Mouse (Mus musculus): ENCODE results near the gene Cars. TPM values are rescaled to one million over a fixed set of nuclear protein-coding genes. Genes with fewer than 3 reads are reported as not detected.
"Not testable (repeated sequence)": the region's sequence is repeated elsewhere in the genome, so short reads cannot be mapped to it uniquely, and the experiment has no call there.

Gene Cars
- 24.7 and 34.5 TPM in 2 replicates for polyA plus RNA-seq (2015; fragmentation: Nextera tagmentation; extraction: Ambion mirVana)

DNA sequence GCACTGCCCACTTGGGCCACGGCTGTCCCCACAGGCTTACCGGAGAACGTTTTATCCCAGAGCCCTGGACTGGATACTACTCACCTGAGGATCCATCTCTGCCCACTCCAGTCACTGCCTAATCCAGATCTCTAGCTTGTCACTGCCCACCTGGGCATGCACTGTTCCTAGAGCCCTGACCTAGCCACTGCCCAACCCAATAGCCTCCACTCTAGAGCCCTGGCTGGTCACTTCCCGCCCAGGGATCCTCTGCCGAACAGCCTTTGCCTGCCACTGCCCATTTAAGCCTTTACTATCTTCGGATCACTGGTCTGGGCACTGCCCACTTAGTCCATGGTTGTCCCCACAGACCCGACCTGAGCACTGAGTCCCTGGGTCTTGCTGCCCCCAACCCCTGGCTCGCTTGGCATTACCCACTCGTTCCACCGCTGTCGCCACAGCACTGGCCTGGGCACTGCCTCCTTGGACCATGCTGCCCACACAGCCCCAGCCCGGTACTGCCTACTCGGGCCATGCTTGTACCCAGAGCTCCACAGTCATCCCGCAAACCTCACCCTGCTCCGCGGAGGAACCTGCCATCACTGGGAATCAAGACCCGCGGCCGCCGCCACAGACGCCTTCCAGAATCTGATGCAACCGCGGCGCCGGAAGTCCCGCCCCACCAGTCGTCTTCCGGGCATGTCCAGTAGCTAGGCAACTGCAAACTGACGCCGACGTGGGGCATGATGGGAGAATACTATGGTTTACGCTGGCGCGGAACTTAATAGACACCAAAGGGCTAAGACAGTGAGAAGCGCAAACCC, at the start of gene Cars:
TSS of gene Cars (minus strand) at position 663 of the 803 bp plus-strand sequence.
- Histone ChIP-seq H3K9me3 (replicated peaks) (no peaks in the 10 kb centered on the region), H3K4me3 (peak within 1 kb of the TSS; percentile 98), H3K36me3 (no peaks in the 10 kb centered on the region), H3K4me1 (replicated peaks) (peaks cover 18% of the 10 kb centered on the region), H3K9ac (peak within 1 kb of the TSS; percentile 87), H3K4me2 (peak within 1 kb of the TSS; percentile 94), H3K27me3 (no peaks in the 10 kb centered on the region), H3K27ac (peak within 1 kb of the TSS; percentile 57)
- ATAC-seq (replicated peaks; ENCODE audit: insufficient number of reproducible peaks, insufficient read depth, low FRiP score, low read depth), result peak; percentile 96
- under 1% methylated on average over 35 of the region's 35 CpGs for WGBS

DNA sequence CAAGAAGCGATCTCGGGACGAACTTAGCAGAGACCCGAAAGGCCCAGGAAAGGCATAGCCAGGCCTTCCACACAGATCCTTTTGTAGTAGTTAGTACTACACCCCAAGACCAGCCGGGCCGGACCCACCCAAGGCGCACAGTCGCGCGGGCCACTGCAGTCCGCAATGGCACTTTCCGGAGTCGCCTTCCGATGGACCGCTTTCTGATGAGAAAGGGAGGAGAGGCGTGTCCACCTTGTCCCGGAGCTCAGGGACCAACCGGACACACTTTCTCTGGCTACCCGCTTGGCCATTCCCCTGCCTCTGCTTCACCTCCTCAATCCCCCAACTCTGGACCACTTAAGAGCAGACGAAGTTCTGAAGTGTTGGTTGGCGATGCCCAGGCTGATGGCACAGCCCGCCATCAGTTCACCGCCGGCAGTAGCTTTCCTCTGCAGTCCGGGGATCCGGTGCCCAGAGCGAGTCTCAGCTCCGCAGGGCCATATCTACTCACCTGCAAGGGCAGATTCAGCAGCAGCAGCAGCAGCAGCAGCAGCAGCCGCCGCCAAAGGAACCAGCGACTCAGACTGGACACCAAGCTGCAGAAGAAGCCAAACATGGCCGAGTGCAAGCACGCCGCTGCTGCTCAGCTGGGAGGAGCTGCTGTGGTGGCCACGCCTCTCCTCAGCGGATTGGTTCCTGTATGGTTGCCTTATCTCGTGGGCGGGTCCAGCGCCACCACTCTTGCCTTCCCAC, 49.3 kb upstream of the Cars start, which contains the start of gene Tnfrsf22:
TSS of gene Tnfrsf22 (minus strand) at position 628 of the 735 bp plus-strand sequence.
- Histone ChIP-seq H3K4me2 (peak within 1 kb of the TSS; percentile 92), H3K27ac (no peak within 1 kb of the TSS), H3K4me3 (peak within 1 kb of the TSS; percentile 62), H3K9me3 (replicated peaks) (no peaks in the 10 kb centered on the region), H3K27me3 (no peaks in the 10 kb centered on the region), H3K9ac (peak within 1 kb of the TSS; percentile 49), H3K36me3 (no peaks in the 10 kb centered on the region), H3K4me1 (replicated peaks) (no peaks in the 10 kb centered on the region)
- 3% methylated on average over 39 of the region's 39 CpGs for WGBS
- ATAC-seq (replicated peaks; ENCODE audit: insufficient number of reproducible peaks, insufficient read depth, low FRiP score, low read depth), result peak; percentile 95

DNA sequence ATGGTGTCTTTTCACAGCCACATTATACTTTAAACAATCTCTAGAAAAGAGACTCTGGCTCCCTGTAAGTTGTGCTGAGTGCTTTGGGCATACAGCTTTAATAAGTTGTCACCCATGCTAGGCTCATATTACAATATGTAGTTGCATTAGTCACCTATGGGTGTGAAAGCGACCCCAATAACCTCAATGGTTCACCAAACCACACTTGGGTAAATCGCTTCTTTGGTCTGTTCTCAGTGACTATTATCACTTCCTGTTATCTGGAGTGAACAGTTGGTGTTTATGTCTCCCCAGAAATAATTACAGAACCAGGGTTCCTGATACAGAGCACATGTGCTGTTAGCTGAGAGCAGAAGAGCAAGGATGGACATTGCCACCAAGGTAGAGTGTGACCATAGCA, 44.1 kb upstream of the Cars start:
- ATAC-seq (replicated peaks; ENCODE audit: insufficient number of reproducible peaks, insufficient read depth, low FRiP score, low read depth); H3K27me3 ChIP-seq: not testable (repeated sequence)
- 71% methylated on average over 2 of the region's 2 CpGs for WGBS

DNA sequence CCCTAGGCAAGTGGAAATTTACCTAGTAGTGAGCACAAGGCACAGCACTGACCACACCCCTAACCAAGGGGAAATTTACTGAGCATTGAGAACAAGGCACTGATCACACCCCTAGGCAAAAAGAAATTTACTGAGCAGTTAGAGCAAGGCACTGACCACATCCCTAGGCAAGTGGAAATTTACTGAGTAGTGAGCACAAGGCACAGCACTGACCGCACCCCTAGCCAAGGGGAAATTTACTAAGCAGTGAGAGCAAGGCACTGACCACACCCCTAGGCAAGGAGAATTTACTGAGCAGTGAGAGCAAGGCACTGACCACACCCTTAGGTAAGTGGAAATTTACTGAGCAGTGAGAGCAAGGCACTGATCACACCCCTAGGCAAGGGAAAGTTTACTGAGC, 36.8 kb upstream of the Cars start:
- 88% methylated on average over 1 of the region's 1 CpGs for whole genome bisulfite sequencing
- H3K4me2 ChIP-seq, result no peak overlapping the region
- no peak for ATAC-seq (replicated peaks; ENCODE audit: insufficient number of reproducible peaks, insufficient read depth, low FRiP score, low read depth)
- no peaks in the 10 kb centered on the region for H3K27me3 ChIP-seq
- H3K36me3 ChIP-seq, result no peaks in the 10 kb centered on the region
- H3K4me1 ChIP-seq (replicated peaks), result no peaks in the 10 kb centered on the region
- H3K9me3 ChIP-seq (replicated peaks), result no peaks in the 10 kb centered on the region
- H3K9ac ChIP-seq, result no peak overlapping the region
- no peak overlapping the region for H3K4me3 ChIP-seq
- H3K27ac ChIP-seq, result no peak overlapping the region

More for the DNA sequence above, 44.1 kb upstream of the Cars start:
- H3K4me3 ChIP-seq; H3K4me2 ChIP-seq; H3K36me3 ChIP-seq; H3K9me3 ChIP-seq (replicated peaks); H3K4me1 ChIP-seq (replicated peaks); H3K9ac ChIP-seq; H3K27ac ChIP-seq: not testable (repeated sequence)

DNA sequence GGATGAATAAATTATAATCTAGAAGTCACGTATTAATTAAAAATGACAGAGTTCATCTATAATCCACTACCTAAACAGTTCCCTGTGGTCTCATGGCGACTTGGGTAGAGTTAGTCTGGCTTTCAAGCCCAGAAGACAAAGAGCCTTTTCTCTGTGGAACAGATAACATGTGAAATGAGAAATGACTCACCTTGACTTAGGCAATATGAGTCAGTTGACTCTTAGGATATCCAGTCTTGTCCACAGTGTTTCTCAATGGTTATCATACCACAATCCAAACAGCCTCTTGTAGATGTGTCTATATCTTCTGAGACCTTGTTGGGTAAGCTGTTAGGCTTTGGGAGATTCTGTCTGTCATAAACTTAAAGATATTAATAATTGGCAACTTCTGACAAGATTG, 31.6 kb upstream of the Cars start:
- H3K4me2 ChIP-seq, result no peak overlapping the region
- no peaks in the 10 kb centered on the region for H3K9me3 ChIP-seq (replicated peaks)
- H3K27me3 ChIP-seq, result 0 out of 2 replicates have a peak, but pooled peaks cover under 1% of the 10 kb centered on the region
- no peak for ATAC-seq (replicated peaks; ENCODE audit: insufficient number of reproducible peaks, insufficient read depth, low FRiP score, low read depth)
- H3K36me3 ChIP-seq, result no peaks in the 10 kb centered on the region
- H3K27ac ChIP-seq, result no peak overlapping the region
- H3K4me1 ChIP-seq (replicated peaks), result no peaks in the 10 kb centered on the region
- no peak overlapping the region for H3K9ac ChIP-seq
- WGBS, result 59% methylated on average over 2 of the region's 2 CpGs
- H3K4me3 ChIP-seq, result no peak overlapping the region

DNA sequence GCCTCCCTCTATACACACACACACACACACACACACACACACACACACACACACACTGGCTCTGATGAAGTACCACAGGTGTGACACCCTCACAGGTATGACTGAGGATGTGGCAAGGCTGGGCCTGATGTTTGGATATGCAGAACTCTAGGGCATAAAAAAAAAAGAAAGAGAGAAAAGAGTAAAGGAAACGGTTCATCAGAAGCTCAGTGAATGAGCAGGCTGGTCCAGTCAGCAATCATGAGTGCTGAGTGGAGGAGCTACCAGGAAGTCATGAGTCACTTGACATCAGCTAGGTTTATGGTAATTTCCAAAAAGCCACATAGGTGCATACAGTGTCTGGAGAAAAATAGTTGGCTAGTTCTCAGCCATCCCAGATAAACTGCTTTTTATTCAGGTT, 29.6 kb upstream of the Cars start:
- H3K36me3 ChIP-seq, result no peaks in the 10 kb centered on the region
- H3K27me3 ChIP-seq, result 0 out of 2 replicates have a peak, but pooled peaks cover 2% of the 10 kb centered on the region
- H3K4me1 ChIP-seq (replicated peaks), result no peaks in the 10 kb centered on the region
- H3K27ac ChIP-seq, result no peak overlapping the region
- no peaks in the 10 kb centered on the region for H3K9me3 ChIP-seq (replicated peaks)
- no peak overlapping the region for H3K9ac ChIP-seq
- WGBS, result 47% methylated on average over 1 of the region's 1 CpGs
- ATAC-seq (replicated peaks; ENCODE audit: insufficient number of reproducible peaks, insufficient read depth, low FRiP score, low read depth), result no peak
- no peak overlapping the region for H3K4me2 ChIP-seq
- no peak overlapping the region for H3K4me3 ChIP-seq

DNA sequence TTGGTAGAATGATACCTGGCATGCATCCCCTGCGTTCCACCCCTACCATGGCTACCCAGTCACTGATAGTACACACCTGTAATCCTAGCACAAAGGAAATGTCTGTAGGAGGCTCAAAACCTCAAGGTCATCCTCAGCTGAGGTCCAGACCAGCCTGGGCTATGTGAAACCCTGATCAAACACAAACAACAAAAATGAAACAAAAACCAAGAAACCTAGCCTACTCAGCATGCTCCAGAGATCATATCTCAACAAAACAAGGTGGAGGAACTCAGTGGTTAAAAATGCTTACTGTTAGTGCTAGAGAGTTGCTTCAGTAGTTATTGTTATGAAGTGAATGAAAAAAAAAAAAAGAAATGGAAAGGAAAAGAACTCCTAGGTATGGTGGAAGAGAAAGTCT, 28.6 kb upstream of the Cars start, which contains the start of gene Tnfrsf26:
TSS of gene Tnfrsf26 (minus strand) at position 183 of the 400 bp plus-strand sequence.
- no peak within 1 kb of the TSS for H3K9ac ChIP-seq
- H3K9me3 ChIP-seq (replicated peaks), result no peaks in the 10 kb centered on the region
- no peak within 1 kb of the TSS for H3K27ac ChIP-seq
- no peaks in the 10 kb centered on the region for H3K36me3 ChIP-seq
- no peak for ATAC-seq (replicated peaks; ENCODE audit: insufficient number of reproducible peaks, insufficient read depth, low FRiP score, low read depth)
- WGBS, result 82% methylated on average over 1 of the region's 1 CpGs
- H3K4me3 ChIP-seq, result 0 out of 2 replicates have a peak within 1 kb of the TSS, but pooled peaks have one; percentile 11
- no peak within 1 kb of the TSS; the same call in 1 of the 2 replicates for H3K4me2 ChIP-seq
- no peaks in the 10 kb centered on the region for H3K4me1 ChIP-seq (replicated peaks)
- H3K27me3 ChIP-seq, result 0 out of 2 replicates have a peak, but pooled peaks cover 2% of the 10 kb centered on the region

DNA sequence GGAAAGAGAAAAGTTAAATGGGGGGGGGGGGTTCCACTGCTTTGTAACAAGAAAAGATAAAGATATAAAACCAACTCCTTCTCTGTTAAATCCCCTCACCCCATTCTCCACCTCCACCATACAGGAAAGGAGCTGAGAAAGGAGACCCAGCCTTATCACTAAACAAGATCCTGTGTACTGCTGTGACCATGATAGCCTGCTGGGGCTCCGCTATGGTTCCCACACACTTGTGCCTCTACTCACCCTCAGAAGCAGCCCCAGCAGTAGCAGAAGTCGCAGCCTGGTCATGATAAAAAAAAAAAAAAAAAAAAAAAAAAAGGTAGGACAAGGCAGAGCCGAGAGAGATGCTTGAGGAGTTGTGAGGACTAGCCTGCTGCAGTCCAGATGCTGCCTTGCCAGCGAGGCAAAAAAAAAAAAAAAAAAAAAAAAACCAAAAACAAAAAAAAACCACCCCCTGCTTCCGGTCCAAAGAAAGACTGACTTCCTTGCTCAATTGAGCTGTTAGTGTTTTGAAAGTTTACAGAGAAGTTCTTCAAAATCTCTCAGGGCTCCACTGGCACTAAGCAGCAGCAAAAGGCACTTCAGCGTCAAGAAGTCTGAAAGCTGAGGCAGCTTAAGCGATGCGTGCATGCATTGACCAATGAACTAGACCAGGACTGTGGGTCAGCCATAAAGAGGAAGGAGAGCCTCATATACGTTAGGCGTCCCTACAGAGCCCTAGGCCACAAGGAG, 27.8 kb upstream of the Cars start:
- Histone ChIP-seq H3K27ac (no peak overlapping the region), H3K4me1 (replicated peaks) (no peaks in the 10 kb centered on the region), H3K9ac (no peak overlapping the region), H3K27me3 (0 out of 2 replicates have a peak, but pooled peaks cover 2% of the 10 kb centered on the region), H3K36me3 (no peaks in the 10 kb centered on the region), H3K4me3 (0 out of 2 replicates have a peak overlapping the region, but pooled peaks have one; percentile 11), H3K9me3 (replicated peaks) (no peaks in the 10 kb centered on the region), H3K4me2 (no peak overlapping the region; the same call in 1 of the 2 replicates)
- no peak for ATAC-seq (replicated peaks; ENCODE audit: insufficient number of reproducible peaks, insufficient read depth, low FRiP score, low read depth)
- WGBS, result 45% methylated on average over 10 of the region's 10 CpGs

DNA sequence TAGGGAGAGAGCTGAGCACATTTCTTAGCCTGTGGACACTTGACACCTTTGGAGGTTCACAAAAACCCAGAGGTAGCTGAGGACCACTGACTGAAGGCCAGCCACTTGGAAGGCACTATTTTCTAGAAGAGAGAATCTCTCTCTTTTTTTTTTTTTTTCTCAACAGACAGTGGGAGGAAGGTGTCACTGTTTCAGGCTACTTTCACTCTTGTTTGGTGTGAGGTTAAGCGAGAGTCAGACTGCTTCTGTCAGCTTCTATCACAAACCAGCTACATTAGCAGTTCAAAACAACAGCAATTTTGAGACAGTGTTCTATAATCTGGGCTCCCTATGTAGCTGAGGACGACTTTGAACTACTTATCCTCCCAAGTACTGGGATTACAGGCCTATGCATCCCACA, 26.3 kb upstream of the Cars start:
- Histone ChIP-seq H3K27ac (no peak overlapping the region), H3K9ac (no peak overlapping the region), H3K9me3 (replicated peaks) (no peaks in the 10 kb centered on the region), H3K4me1 (replicated peaks) (no peaks in the 10 kb centered on the region), H3K4me3 (no peak overlapping the region), H3K36me3 (no peaks in the 10 kb centered on the region), H3K27me3 (0 out of 2 replicates have a peak, but pooled peaks cover 2% of the 10 kb centered on the region), H3K4me2 (no peak overlapping the region)
- no peak for ATAC-seq (replicated peaks; ENCODE audit: insufficient number of reproducible peaks, insufficient read depth, low FRiP score, low read depth)
- WGBS, result 62% methylated on average over 2 of the region's 2 CpGs

DNA sequence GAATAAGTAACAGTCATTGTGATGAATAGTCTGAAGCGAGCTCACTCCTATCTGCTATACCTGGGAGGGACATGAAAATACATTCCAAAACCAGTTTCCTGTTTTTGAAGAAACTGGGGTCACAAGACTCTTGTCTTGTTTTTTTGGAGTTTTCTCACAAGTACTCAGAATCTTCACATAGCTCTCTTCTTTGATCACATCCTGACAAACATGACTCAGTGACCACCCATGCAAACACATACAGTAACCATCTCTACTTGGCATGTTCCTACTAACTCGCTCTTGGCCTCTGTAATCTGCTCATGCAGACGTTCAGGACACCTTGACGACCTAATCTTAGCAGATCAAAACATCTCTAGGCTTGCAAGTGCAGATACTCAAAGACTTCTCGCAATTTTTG, 25.3 kb upstream of the Cars start:
- Histone ChIP-seq H3K9me3 (replicated peaks) (no peaks in the 10 kb centered on the region), H3K27ac (no peak overlapping the region), H3K9ac (no peak overlapping the region), H3K4me3 (no peak overlapping the region), H3K27me3 (0 out of 2 replicates have a peak, but pooled peaks cover 2% of the 10 kb centered on the region), H3K4me1 (replicated peaks) (no peaks in the 10 kb centered on the region), H3K4me2 (no peak overlapping the region), H3K36me3 (no peaks in the 10 kb centered on the region)
- no peak for ATAC-seq (replicated peaks; ENCODE audit: insufficient number of reproducible peaks, insufficient read depth, low FRiP score, low read depth)
- WGBS, result 56% methylated on average over 5 of the region's 5 CpGs

DNA sequence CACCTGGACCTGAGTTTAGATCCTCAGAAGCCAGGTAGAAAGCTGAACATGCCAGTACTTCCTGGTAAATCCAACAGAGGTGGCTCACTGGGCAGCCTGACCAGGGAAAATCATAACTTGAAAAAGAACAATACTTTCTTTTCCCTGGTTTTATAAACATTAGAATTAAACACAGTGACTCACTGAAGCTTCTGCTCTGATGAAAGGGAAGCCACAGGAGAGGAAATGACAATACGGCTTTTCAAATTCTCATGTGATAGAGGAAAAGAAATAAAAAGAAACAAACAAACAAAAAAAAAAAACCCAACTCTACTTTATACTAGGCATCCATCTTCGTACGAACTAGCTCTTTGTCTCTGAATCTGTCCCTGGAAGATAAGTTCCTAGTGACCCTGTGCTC, 24.7 kb upstream of the Cars start:
- no peak overlapping the region for H3K9ac ChIP-seq
- H3K9me3 ChIP-seq (replicated peaks), result no peaks in the 10 kb centered on the region
- no peak for ATAC-seq (replicated peaks; ENCODE audit: insufficient number of reproducible peaks, insufficient read depth, low FRiP score, low read depth)
- H3K4me3 ChIP-seq, result no peak overlapping the region
- 0 out of 2 replicates have a peak, but pooled peaks cover 2% of the 10 kb centered on the region for H3K27me3 ChIP-seq
- no peak overlapping the region for H3K4me2 ChIP-seq
- H3K27ac ChIP-seq, result no peak overlapping the region
- 59% methylated on average over 3 of the region's 3 CpGs for WGBS
- H3K36me3 ChIP-seq, result no peaks in the 10 kb centered on the region
- H3K4me1 ChIP-seq (replicated peaks), result no peaks in the 10 kb centered on the region
